Mouse (Mus musculus): Measurements from ENCODE around the gene Srgap2.

GRCm38 (mm10) chr1:131311284-131311683 is 215.9 kb downstream of the Srgap2 start:
- no peak for TF ChIP-seq CTCF (IDR thresholded peaks at IDR 0.05; ENCODE audit: low read depth, low read length)
- TF ChIP-seq POLR2A (IDR thresholded peaks at IDR 0.05; ENCODE audit: borderline replicate concordance, low read depth, low read length) = no peak

Measured in bone marrow macrophage, adult 2 months (primary cell).